Mouse (Mus musculus) thymus, postnatal 14 days (tissue): ENCODE measurements around the gene Gm21149.
"Not testable (repeated sequence)": the region's sequence is repeated elsewhere in the genome, so short reads cannot be mapped to it uniquely, and the experiment has no call there.

ENCODE experiments used
- DNase-seq: peaks from one replicate; pipeline ENCODE4 v3.0.0; 2021

The Gm21149 gene

DNA sequence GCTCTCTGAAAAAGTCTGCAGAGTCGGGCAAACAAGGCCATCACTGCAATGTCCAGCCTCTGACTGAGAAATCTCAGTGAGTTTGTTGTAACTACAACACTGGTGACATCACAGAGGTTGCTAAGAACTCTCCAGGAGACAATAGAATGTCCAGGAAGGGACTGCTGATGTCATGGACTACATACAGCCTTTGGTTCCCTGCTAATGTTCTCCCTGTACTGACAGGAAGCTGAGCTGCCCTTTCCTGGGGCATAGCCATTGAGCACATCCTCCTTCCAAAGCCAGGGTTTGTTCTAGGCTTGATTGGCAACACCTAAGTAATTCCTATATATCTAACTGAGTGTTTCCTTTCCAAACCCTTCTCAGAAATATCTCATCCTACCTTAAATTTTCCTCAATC is at the start of gene Gm21149:
Gene Gm21149, minus strand, starts transcription at position 101 of the 400 bp plus-strand sequence.
- not testable (repeated sequence) for DNase-seq

DNA sequence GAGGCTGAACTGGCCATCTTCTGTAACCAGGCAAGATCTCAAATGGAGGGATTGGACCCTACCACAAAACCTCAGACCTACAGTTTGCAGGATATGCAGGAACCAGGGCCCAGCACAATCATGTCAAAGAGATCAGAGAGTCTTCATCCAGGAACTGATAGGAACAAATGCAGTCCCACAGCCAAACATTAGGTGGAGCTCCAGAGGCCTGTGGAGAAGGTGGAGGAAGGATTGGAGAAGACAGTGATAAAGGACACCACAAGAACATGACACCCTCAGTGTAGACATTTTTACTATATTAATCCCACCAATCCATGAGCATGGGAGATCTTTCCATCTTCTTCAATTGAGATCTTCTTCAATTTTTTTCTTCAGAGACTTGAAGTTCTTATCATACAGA is 46.1 kb upstream of the Gm21149 start:
- not testable (repeated sequence) for DNase-seq

DNA sequence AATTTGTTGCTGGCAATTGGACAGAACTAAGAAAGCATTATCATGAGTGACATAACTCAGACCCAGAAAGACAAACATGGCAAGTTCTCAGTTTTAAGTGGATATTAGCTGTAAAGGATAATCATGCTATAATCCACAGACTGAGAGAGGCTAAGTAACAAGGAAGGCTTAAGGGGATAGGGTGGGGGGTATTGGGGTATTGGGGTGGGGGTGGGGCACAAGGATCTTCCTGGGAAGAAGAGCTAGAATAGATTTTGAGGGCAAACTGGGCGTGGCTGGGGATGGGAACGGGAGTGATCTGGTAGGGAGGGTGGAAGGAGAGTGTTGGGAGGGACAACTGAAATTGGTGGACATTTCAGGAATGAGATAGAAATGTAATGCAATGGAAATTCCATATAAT is 45.7 kb upstream of the Gm21149 start:
- DNase-seq = not testable (repeated sequence)

DNA sequence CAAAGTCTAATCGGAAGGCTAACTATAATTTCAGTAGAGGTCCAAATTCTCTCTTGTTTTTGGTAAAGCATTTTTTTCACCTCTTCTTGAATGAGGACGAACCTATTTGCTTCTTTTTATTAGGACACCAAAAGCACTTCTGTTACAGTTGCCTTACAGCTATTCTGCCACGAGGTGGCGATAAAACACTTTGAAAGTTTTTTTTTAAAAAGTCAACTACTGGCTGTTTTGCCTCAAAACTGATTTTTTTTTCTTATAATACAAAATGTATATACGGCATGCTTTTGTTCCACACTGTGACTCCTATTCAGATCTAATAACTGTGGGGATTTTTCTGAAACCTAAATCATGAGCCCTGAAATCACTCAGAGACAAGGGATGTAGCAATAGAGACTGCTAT is 44.1 kb upstream of the Gm21149 start:
- not testable (repeated sequence) for DNase-seq

DNA sequence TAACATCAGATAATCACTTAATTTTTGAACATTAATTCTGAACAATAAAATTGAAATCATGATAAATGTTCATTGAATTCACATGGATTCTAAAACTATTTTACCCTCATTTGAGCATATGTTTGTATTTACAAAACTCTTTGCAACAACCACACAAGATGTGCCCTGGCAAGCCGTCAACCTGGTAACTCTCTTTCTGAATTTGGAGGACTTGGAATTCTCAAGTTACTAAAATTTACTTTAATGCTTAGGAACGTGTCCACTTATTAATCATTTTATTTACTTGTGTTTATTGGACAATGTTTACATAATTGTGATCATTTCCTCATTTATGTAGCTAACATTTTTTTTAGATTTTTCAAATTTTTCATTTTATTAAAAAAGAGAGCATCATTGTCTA is 40.8 kb upstream of the Gm21149 start:
- DNase-seq = not testable (repeated sequence)

DNA sequence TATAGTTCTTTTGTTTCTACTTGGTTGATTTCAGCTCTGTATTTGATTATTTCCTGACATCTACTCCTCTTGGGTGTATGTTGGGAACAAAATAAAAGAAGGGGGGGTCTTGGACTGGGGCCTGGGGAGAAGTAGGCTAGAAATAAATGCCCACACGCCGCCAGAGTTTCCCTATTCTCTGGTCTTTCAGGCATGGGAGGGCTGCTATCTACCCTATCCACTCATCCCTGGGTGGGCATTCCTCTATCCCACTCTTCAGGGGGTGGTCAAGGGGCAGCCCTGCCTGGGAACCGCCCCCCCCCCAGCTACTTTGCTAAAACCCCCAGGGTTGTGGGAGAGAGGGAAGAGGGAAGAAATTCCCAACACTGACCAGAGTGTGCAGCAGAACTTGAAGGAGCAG is 35.9 kb upstream of the Gm21149 start:
- not testable (repeated sequence) for DNase-seq

DNA sequence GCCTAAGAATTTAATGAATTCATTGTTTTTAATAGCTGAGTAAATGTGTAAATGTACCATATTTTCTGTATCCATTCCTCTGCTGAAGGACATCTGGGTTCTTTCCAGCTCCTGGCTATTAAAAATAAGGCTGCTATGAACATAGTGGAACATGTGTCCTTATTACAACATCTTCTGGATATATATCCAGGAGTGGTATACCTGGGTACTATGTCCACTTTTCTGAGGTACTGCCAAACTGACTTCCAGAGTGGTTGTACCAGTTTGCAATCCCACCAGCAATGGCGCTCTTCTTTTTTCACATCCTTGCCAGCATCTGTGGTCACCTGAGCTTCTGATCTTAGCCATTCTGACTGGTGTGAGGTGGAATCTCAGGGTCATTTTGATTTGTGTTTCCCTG is 33.6 kb upstream of the Gm21149 start:
- DNase-seq = not testable (repeated sequence)

DNA sequence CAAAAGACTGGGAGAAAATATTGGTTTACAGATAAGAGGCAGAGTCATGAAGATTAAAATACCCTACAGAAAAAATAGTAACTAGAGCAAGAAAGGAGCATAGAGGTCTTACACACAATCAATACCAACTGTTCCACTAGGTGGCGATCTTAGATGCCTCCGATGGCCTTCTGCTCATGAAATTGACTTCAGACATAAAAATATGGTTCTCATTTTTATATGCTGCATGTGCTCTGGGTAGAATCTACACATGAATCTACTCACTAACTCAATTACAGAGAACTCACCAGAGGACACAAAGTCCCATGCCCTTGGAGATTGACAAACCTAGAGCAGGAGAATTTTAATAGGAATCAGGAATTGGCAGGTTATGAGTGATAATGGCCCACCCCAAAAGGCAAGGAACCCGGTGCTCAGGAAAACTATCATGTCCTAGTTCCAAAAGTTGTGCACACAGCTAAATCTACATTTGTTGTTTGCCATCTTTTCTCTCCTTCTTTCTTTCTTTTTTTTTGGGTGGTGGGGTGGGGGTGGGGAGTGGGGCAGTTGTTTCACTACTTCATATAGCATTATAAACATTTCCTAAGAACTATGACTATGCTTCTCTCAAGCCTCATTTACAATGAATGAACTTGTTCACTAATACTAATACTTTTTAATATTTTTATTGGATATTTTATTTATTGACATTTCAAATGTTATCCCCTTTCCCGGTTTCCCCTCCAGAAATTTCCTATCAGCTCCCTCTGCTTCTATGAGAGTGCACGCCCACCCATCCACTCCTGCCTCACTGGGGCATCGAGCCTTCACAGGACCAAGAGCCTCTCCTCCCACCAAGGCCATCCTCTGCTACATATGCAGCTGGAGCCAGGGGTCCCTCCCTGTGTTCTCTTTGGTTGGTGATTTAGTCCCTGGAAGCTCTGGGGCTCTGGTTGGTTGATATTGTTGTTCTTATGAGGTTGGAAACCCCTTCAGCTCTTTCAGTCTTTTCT is 32.4 kb upstream of the Gm21149 start:
- DNase-seq = not testable (repeated sequence)

DNA sequence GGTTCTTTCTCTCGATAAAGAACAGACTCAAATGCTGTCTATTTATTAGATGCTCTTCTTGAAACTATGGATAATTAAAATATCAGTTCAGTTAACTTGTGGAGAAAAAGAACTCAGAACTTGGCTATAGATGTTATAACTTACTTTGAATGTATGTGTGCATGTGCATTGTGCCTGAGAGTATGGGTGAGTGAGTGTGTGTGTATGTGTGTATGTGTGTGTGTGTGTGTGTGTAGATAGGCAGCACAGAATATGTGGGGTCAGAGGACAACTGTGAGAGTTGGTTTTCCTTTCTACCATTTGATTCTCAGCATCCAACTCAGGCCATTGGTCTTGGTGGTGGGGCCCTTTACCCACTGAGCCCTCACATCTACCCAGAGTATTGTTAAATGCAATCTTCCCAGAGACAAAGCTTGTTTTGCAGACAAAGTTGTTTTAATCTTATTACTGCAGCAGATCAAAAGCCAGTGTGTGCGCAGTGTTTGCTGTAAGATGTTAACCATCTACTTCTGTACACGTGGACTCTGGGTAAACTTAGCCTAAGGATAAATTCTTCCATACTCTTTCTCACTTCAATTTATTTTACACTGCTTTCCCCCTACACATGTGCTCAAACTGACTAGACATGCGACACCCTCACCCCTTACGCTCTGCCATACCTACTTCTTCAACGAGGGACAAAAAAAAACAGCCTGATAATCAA is 31.6 kb upstream of the Gm21149 start:
- not testable (repeated sequence) for DNase-seq

DNA sequence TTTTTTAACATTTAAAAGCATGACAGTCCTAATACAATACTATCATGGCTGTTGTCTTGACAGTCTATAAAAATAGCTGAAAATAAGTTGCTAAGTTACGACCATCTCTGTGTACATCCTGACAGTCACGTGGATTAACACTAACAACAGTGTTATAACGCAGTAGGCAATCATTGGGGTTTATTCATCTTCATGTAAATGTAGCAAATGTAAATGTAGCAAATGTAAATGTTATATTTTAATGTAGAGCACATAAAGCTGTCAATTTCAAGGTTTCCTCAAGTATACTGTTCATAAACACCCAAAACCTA is 30.9 kb upstream of the Gm21149 start:
- DNase-seq = no peak

DNA sequence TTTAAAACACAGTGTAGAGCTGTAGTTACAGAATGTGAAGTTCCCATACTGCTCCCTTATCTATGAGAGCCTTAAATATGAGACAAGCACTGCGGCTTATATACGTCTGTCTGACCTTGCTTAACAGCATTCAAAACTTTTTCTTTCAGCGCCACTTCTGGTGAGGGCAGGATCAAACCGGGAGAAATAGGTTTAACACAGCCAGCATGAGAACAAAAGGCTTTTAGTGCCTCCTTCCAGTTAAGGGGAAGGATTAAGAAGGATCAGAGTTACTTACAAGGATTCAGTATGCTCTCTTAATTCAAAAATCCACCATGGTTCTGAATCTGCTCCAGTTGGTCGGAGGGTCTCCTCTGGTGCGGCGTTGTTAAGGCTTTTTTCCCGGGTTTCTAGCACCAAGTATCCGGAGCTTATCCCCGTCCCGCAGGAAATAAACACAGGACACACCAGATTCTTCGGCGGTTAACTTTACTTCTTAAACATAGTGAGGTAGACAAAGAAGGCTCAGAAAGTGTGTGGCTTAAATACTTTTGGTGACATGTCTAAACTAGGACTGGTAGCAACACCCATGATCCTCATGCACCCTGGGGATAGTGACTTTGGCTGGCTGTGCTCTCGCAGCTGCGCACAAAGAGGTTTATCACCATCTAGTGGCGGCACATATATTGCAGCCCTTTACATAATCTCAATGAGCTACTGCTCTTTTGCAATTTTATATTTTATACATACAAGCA is 30.4 kb upstream of the Gm21149 start:
- DNase-seq = no peak

DNA sequence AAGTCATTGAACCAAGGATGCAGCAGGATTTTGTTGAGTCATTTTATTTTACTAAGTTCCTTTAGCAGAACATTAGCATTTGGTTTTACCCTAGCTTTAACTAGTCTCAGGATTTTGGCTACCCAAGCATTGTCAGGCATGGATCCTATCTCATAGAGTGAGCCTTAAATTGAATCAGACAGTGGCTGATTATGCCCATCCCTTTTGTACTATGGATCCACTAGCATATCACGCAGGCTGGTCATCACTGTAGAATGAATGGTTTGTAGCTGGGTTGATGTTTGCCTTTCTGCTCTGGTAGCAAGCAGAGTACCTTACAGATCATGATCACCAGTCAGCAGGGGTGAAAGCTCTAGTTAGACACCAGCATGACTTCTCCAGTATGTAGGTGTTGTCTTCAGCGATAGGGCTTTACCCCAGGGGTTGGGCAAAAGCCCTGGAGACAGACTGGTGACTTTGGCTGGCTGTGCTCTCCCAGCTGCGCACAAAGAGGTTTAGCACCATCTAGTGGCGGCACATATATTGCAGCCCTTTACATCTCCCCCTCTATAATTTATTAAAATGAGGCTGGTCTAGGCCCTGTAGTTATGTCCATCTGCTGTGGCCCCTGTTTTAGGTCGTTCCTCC is 22.6 kb upstream of the Gm21149 start:
- DNase-seq = peak; percentile 17

DNA sequence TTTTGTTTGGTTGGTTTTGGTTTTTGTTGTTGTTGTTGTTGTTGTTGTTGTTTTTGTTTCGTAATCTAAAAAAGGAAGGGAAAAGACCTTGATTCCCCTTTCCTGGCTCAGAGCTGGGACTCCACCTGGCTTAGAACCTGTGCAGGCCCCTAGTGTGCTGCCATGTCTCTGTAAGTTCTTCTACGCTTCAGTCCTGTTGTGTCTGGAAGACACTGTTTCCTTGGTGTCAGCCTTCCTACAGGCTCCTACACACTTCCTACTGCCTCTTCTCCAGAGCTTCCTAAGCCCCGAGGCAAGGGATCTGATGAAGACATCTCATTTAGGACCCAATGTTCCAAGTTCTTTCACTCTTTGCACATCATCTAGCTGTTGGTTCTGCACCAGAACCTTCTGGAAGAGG is 22.0 kb upstream of the Gm21149 start:
- DNase-seq = not testable (repeated sequence)

DNA sequence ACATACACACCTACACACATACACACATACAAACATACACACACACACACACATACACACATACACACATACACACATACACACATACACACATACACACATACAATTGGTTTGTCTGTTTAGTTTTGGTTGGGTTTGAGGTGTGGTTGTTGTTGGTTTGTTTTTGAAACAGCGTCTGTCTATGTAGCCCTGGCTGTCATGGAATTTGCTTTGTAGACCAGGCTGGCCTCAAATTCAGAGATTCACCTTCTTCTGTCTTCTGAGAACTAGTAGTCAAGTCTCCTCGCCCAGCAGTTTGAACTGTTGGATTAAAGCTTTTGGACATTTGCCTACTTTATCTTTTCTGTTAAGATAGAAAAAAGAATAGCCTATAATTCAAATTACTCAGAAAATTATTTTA is 14.6 kb upstream of the Gm21149 start:
- not testable (repeated sequence) for DNase-seq

DNA sequence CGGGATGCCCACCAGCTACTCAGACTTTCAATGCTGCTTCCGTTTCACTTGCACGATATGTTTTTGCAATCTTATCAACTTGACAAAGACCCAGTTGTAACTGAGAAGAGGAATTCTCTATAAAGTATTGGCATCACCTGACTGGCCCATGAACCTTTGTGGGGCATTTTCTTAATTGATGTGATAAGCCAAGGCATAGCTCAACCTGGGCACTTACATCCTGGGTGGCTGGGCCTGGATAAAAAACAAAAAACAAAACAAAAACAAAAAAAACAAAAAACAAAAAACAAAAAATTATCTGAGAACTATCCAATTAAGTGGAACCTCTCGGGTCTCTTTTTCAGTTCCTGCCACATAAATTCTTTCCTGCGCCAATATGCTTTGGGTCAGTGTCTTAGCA is 12.4 kb upstream of the Gm21149 start:
- DNase-seq = no peak

DNA sequence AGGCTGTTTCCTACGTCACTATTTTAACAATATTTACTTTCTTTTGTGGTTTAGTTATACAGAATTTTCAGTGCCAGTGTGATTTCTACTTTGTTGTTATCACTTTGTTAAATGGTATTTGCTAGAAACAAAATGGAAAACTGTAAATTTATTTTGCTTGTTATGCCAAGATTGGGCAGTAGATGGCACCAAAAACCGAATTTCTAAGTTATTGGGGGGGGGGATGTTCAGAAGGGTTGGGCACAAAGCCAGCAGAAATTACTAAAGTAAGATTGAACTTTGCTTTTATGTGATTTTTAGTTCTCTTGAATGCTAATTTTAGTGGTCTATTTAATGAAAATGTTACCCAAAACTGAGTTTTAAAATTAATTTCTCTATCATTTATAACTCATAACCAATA is 8.3 kb upstream of the Gm21149 start:
- DNase-seq = not testable (repeated sequence)

DNA sequence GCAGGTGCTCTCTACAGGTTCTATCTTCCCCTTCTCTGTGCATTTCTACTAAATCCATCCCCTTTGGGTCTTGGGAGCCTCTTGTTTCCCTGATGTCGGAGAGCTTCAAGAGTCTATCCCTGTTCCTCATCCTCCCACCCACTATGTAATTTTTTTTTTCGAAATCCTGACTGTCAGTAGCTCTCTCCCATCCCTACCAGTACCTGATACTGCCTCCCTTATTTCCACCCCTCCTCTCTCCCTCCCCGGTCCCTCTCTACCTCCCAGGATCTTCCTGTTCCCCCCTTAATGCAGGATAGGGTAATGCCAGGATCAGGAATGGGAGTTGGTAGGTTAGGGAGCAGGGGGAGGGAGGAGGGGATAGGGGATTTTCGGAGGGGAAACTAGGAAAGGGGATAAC is 7.3 kb upstream of the Gm21149 start:
- not testable (repeated sequence) for DNase-seq

DNA sequence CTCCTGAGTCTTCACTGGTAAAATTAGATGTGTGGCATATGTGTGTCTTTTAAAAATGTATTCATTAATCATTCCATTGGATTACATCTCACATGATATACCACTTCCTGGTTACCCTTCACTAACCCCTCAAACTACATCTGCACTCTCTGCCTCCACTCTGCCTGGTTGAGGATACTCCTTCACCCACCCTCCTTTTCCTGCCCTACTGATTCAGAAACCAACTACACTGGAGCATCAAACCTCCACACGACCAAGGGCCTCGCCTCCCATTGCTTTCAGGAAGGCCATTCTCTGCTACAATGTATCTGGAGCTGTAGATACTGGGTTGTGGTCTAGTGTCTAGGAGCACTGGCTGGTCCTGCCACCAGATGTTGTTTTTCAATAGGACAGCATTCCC is 6.5 kb upstream of the Gm21149 start:
- DNase-seq = peak; percentile 3

DNA sequence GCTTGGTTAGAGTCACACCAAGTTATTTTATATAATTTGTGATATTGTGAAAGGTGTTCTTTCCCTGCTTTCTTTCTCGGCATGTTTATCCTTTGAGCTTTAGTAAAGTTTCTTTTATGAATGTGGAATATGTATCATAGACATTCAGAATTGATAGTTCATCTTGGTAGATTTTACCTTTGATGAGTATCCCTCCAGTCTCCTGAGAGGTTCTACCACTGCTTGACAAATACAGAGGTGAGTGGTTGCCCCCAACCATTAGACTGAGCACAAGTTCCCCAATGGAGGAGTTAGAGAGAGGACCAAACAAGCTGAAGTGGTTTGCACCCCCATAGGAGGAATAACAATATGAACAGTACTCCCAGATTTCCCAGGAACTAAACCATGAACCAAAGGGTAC is 6.2 kb downstream of the Gm21149 start:
- not testable (repeated sequence) for DNase-seq

DNA sequence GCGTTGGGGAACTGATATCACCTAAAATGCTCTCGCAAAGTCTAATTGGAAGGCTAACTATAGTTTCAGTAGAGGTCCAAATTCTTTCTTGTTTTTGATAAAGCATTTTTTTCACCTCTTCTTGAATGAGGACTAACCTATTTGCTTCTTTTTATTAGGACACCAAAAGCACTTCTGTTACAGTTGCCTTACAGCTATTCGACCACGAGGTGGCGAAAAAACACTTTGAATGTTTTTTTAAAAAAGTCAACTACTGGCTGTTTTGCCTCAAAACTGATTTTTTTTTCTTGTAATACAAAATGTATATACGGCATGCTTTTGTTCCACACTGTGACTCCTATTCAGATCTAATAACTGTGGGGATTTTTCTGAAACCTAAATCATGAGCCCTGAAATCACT is 8.6 kb downstream of the Gm21149 start:
- DNase-seq = not testable (repeated sequence)

DNA sequence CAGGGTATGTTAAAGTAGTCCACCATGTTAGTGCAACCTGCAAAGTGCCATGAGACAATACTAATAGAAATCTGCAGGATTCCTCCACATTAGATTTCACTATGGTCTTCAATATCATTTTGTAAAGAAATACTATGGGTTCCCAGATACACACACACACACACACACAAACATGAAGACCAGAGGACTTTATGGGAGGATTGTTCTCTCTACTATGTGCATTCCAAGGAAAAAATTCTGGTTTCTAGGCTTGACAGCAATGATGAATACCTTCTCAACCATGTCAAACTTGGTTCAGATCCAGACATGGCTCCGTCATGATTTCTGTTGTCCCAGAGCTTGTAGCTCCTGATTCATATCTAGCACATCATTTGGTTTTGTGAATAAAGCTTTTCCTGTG is 10.1 kb downstream of the Gm21149 start:
- DNase-seq = not testable (repeated sequence)

DNA sequence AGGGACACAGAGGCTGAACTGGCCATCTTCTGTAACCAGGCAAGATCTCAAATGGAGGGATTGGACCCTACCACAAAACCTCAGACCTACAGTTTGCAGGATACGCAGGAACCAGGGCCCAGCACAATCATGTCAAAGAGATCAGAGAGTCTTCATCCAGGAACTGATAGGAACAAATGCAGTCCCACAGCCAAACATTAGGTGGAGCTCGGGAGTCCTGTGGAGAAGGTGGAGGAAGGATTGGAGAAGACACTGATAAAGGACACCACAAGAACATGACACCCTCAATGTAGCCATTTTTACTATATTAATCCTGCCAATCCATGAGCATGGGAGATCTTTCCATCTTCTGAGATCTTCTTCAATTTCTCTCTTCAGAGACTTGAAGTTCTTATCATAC is 12.8 kb downstream of the Gm21149 start:
- peak; percentile 3 for DNase-seq

DNA sequence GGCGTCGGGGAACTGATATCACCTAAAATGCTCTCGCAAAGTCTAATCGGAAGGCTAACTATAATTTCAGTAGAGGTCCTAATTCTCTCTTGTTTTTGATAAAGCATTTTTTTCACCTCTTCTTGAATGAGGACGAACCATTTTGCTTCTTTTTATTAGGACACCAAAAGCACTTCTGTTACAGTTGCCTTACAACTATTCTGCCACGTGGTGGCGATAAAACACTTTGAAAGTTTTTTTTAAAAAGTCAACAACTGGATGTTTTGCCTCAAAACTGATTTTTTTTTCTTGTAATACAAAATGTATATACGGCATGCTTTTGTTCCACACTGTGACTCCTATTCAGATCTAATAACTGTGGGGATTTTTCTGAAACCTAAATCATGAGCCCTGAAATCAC is 14.7 kb downstream of the Gm21149 start:
- DNase-seq = not testable (repeated sequence)
